Mouse (Mus musculus): ENCODE measurements around the gene Scamp5. TPM values are rescaled to one million over a fixed set of nuclear protein-coding genes. Genes with fewer than 3 reads are reported as not detected.

The Scamp5 gene
- polyA plus RNA-seq, 1 experiment from 2014 or later = 7.6 TPM

- H3K9me3 ChIP-seq (replicated peaks) = no peaks in the 10 kb centered on the region
- no peak overlapping the region for H3K27ac ChIP-seq
- H3K36me3 ChIP-seq = no peaks in the 10 kb centered on the region; the same call in 1 of the 2 replicates
- no peaks in the 10 kb centered on the region for H3K4me1 ChIP-seq (replicated peaks)
- no peaks in the 10 kb centered on the region for H3K27me3 ChIP-seq
- ATAC-seq (replicated peaks; ENCODE audit: insufficient number of reproducible peaks, insufficient read depth, low FRiP score, low read depth) = no peak
- no peak overlapping the region for H3K4me2 ChIP-seq
- WGBS = 75% methylated on average over 8 of the region's 8 CpGs
- no peak overlapping the region for H3K9ac ChIP-seq
- H3K4me3 ChIP-seq = no peak overlapping the region
These were observed 15.0 kb downstream of the Scamp5 start for GRCm38 (mm10) chr9:57452624-57453462.

DNA sequence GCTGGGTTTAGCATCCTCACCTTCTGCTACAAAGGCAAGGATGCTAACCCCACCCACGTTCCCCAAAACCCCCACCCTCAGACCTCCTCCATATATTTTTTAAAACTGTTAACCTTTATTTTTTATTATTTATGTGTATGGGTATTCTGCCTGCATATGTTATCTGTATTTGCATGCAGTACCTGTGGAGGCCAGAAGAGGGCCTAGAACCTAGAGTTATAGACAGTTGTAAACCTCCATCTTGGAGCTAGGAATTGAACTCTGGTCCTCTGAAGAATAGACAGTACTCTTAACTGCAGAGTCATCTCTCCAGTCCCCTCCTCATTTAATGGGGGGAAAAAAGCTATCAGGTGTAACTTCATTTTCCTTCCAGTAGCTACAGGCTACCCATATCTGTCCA, 18.1 kb downstream of the Scamp5 start:
- 57% methylated on average over 1 of the region's 1 CpGs for WGBS
- no peaks in the 10 kb centered on the region for H3K9me3 ChIP-seq (replicated peaks)
- H3K27me3 ChIP-seq = no peaks in the 10 kb centered on the region

GRCm38 (mm10) chr9:57440620-57441019, 27.2 kb downstream of the Scamp5 start:
- Histone ChIP-seq H3K4me1 (replicated peaks) (peaks cover 15% of the 10 kb centered on the region), H3K9me3 (replicated peaks) (no peaks in the 10 kb centered on the region), H3K27ac (no peak overlapping the region), H3K27me3 (no peaks in the 10 kb centered on the region), H3K4me3 (no peak overlapping the region), H3K9ac (no peak overlapping the region), H3K36me3 (no peaks in the 10 kb centered on the region), H3K4me2 (no peak overlapping the region)
- no peak for ATAC-seq (replicated peaks; ENCODE audit: insufficient number of reproducible peaks, insufficient read depth, low FRiP score, low read depth)
- WGBS = 89% methylated on average over 1 of the region's 1 CpGs

More for the DNA sequence above, 18.1 kb downstream of the Scamp5 start:
- Histone ChIP-seq H3K4me2 (no peak overlapping the region), H3K36me3 (no peaks in the 10 kb centered on the region; the same call in 1 of the 2 replicates), H3K9ac (no peak overlapping the region), H3K4me3 (no peak overlapping the region), H3K27ac (no peak overlapping the region), H3K4me1 (replicated peaks) (no peaks in the 10 kb centered on the region)
- ATAC-seq (replicated peaks; ENCODE audit: insufficient number of reproducible peaks, insufficient read depth, low FRiP score, low read depth) = no peak

- WGBS = 3% methylated on average over 32 of the region's 32 CpGs
- Histone ChIP-seq H3K4me2 (peak within 1 kb of the TSS; percentile 72), H3K36me3 (no peaks in the 10 kb centered on the region), H3K27me3 (no peaks in the 10 kb centered on the region), H3K9ac (peak within 1 kb of the TSS; percentile 70), H3K27ac (peak within 1 kb of the TSS; percentile 66), H3K4me1 (replicated peaks) (peaks cover 15% of the 10 kb centered on the region), H3K4me3 (peak within 1 kb of the TSS; percentile 56), H3K9me3 (replicated peaks) (no peaks in the 10 kb centered on the region)
- peak; percentile 94 for ATAC-seq (replicated peaks; ENCODE audit: insufficient number of reproducible peaks, insufficient read depth, low FRiP score, low read depth)
These were observed 28.2 kb downstream of the Scamp5 start, which contains the start of gene Ppcdc for GRCm38 (mm10) chr9:57439522-57440295. Gene Ppcdc, minus strand, starts transcription at chr9:57440124.

DNA sequence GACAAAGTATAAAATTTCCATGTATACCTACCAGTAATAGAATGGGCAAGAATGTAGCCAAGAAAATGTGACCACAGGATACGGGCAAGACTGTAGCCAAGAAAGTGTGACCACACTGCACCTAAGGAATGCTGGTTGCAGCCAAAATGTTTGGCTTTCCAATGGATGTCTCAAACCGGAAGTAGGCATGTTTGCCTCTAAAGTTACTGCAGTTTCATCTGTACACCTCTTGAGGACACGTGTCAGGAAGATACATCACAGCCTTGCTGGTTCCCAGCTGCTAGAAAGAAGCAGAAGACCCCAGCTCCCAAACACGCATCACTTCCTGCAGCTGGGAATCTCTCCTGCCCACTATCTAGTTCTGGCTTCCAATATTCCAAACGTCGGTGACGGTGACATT, 28.8 kb downstream of the Scamp5 start:
- no peaks in the 10 kb centered on the region for H3K36me3 ChIP-seq
- ATAC-seq (replicated peaks; ENCODE audit: insufficient number of reproducible peaks, insufficient read depth, low FRiP score, low read depth) = no peak
- peak overlapping the region; percentile 70 for H3K9ac ChIP-seq
- peaks cover 16% of the 10 kb centered on the region for H3K4me1 ChIP-seq (replicated peaks)
- no peaks in the 10 kb centered on the region for H3K9me3 ChIP-seq (replicated peaks)
- peak overlapping the region; percentile 56 for H3K4me3 ChIP-seq
- 35% methylated on average over 7 of the region's 7 CpGs for WGBS
- H3K4me2 ChIP-seq = peak overlapping the region; percentile 72
- H3K27ac ChIP-seq = peak overlapping the region; percentile 66; the same call in 1 of the 2 replicates
- no peaks in the 10 kb centered on the region for H3K27me3 ChIP-seq

GRCm38 (mm10) chr9:57437896-57438614, 29.8 kb downstream of the Scamp5 start:
- H3K27ac ChIP-seq = peak overlapping the region; percentile 45; the same call in 1 of the 2 replicates
- H3K27me3 ChIP-seq = no peaks in the 10 kb centered on the region
- ATAC-seq (replicated peaks; ENCODE audit: insufficient number of reproducible peaks, insufficient read depth, low FRiP score, low read depth) = no peak
- WGBS = 67% methylated on average over 10 of the region's 10 CpGs
- no peaks in the 10 kb centered on the region for H3K9me3 ChIP-seq (replicated peaks)
- H3K4me1 ChIP-seq (replicated peaks) = peaks cover 25% of the 10 kb centered on the region
- no peak overlapping the region for H3K9ac ChIP-seq
- H3K4me3 ChIP-seq = no peak overlapping the region
- no peaks in the 10 kb centered on the region for H3K36me3 ChIP-seq
- no peak overlapping the region for H3K4me2 ChIP-seq

- Histone ChIP-seq H3K9me3 (replicated peaks) (no peaks in the 10 kb centered on the region), H3K4me3 (no peak overlapping the region), H3K36me3 (no peaks in the 10 kb centered on the region), H3K4me1 (replicated peaks) (peaks cover 33% of the 10 kb centered on the region), H3K9ac (no peak overlapping the region), H3K27ac (no peak overlapping the region), H3K27me3 (no peaks in the 10 kb centered on the region), H3K4me2 (no peak overlapping the region)
- no peak for ATAC-seq (replicated peaks; ENCODE audit: insufficient number of reproducible peaks, insufficient read depth, low FRiP score, low read depth)
- WGBS = 79% methylated on average over 5 of the region's 5 CpGs
These were observed 31.7 kb downstream of the Scamp5 start for GRCm38 (mm10) chr9:57436166-57436565.

- Histone ChIP-seq H3K9me3 (replicated peaks) (no peaks in the 10 kb centered on the region), H3K36me3 (no peaks in the 10 kb centered on the region), H3K4me1 (replicated peaks) (peaks cover 33% of the 10 kb centered on the region), H3K27ac (no peak overlapping the region), H3K9ac (no peak overlapping the region), H3K4me3 (no peak overlapping the region), H3K4me2 (no peak overlapping the region), H3K27me3 (no peaks in the 10 kb centered on the region)
- no peak for ATAC-seq (replicated peaks; ENCODE audit: insufficient number of reproducible peaks, insufficient read depth, low FRiP score, low read depth)
- WGBS = 84% methylated on average over 11 of the region's 11 CpGs
These were observed 33.3 kb downstream of the Scamp5 start for GRCm38 (mm10) chr9:57434405-57435165.

DNA sequence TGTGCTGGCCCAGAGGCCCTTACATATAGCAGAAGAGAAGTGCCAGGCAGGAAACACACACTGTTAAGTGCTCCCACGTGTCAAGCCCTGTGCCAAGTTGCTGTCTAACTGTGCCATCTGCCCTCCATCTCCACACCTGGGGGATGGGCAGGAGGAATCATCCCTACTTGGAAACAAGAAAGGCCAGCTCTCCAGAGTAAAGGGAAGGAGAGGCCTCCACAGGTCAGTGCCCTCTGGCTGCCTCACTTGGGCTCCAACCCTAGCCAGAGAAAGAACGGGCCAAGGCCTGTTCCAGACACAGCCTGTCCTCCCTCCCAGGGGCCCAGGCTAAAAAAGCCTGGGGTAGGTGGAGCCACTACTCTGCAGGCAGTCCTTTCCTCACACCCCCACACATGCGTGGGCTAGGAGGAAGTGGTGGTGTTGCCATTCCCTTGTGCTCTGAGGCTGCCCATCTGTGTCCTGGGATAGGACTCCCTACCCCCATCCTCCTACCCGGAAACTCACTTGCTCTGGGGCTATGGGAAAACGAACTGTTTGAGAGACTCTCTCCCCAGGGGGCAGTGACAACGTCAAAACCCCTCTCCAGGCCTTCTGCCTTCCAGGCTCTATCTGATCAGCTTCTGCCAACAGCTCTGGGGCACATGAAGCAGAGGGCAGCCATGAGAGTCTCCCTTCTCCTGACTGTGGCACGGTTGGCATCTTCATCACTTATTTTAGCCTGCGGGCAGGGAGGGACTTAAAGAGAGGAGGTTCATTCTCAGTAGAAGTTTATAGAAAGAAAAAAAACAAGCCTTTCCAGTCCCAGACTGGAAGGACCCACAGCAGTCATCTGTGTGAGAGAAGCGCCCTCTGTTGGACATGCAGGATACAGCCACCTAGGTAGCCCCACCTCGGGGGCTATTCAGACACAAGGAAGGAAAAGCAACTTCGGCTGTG, 34.5 kb downstream of the Scamp5 start:
- Histone ChIP-seq H3K4me2 (peak overlapping the region; percentile 14), H3K9ac (peak overlapping the region; percentile 7), H3K4me3 (no peak overlapping the region), H3K4me1 (replicated peaks) (peaks cover 34% of the 10 kb centered on the region), H3K9me3 (replicated peaks) (no peaks in the 10 kb centered on the region), H3K36me3 (no peaks in the 10 kb centered on the region), H3K27me3 (no peaks in the 10 kb centered on the region), H3K27ac (peak overlapping the region; percentile 79)
- peak; percentile 80 for ATAC-seq (replicated peaks; ENCODE audit: insufficient number of reproducible peaks, insufficient read depth, low FRiP score, low read depth)
- WGBS = 9% methylated on average over 11 of the region's 11 CpGs

- no peaks in the 10 kb centered on the region for H3K9me3 ChIP-seq (replicated peaks)
- no peaks in the 10 kb centered on the region for H3K27me3 ChIP-seq
- H3K4me1 ChIP-seq (replicated peaks) = peaks cover 35% of the 10 kb centered on the region
- 88% methylated on average over 3 of the region's 3 CpGs for WGBS
- no peak overlapping the region for H3K9ac ChIP-seq
- peak overlapping the region; percentile 79 for H3K27ac ChIP-seq
- no peak for ATAC-seq (replicated peaks; ENCODE audit: insufficient number of reproducible peaks, insufficient read depth, low FRiP score, low read depth)
- H3K4me3 ChIP-seq = no peak overlapping the region
- no peak overlapping the region for H3K4me2 ChIP-seq
- H3K36me3 ChIP-seq = no peaks in the 10 kb centered on the region
These were observed 35.4 kb downstream of the Scamp5 start for GRCm38 (mm10) chr9:57432480-57432879.

Data from heart, embryonic 15.5 days (tissue).